Mouse (Mus musculus): ENCODE measurements at regions not wholly inside any gene's neighbourhood (a gene's known extent, or its start where the extent isn't known, plus 50 kb on each side); places are given as distances from the start of the nearest gene placed in this dataset.
A peak's percentile ranks its signal among the peaks of the same experiment; 100 is the strongest.

- ATAC-seq (ENCODE audit: low read depth) = no peak
- WGBS (ENCODE audit: insufficient replicate concordance) = 44% methylated on average over 2 of the region's 2 CpGs
Observed at GRCm38 (mm10) chr8:18536059-18536458, 442.0 kb downstream of the Defb40 start.

GRCm38 (mm10) chr8:18528120-18528519 is 449.9 kb downstream of the Defb40 start:
- H3K36me3 ChIP-seq (ENCODE audit: control insufficient read depth, insufficient read depth) = no peaks in the 10 kb centered on the region
- no peak overlapping the region for H3K9ac ChIP-seq (ENCODE audit: low read depth, low read length)
- no peaks in the 10 kb centered on the region for H3K27me3 ChIP-seq (ENCODE audit: control insufficient read depth, insufficient read depth, low read depth, low read length)
- no peaks in the 10 kb centered on the region for H3K4me1 ChIP-seq (ENCODE audit: control insufficient read depth, low read depth, low read length)
- no peak overlapping the region for H3K27ac ChIP-seq (ENCODE audit: low read length)
- no peaks in the 10 kb centered on the region for H3K9me3 ChIP-seq (replicated peaks; ENCODE audit: control insufficient read depth, low read length)
- ATAC-seq (ENCODE audit: low read depth) = no peak
- no peak overlapping the region for H3K4me3 ChIP-seq (ENCODE audit: low read depth, low read length)
- H3K4me2 ChIP-seq (ENCODE audit: low read depth, low read length) = no peak overlapping the region
- 76% methylated on average over 6 of the region's 6 CpGs for WGBS (ENCODE audit: insufficient replicate concordance)

More at GRCm38 (mm10) chr8:18536059-18536458, 442.0 kb downstream of the Defb40 start:
- Histone ChIP-seq H3K4me1 (ENCODE audit: control insufficient read depth, low read depth, low read length) (no peaks in the 10 kb centered on the region), H3K4me3 (ENCODE audit: low read depth, low read length) (no peak overlapping the region), H3K9ac (ENCODE audit: low read depth, low read length) (no peak overlapping the region), H3K27me3 (ENCODE audit: control insufficient read depth, insufficient read depth, low read depth, low read length) (no peaks in the 10 kb centered on the region), H3K27ac (ENCODE audit: low read length) (no peak overlapping the region), H3K9me3 (replicated peaks; ENCODE audit: control insufficient read depth, low read length) (no peaks in the 10 kb centered on the region; the same call in 1 of the 2 replicates), H3K4me2 (ENCODE audit: low read depth, low read length) (no peak overlapping the region), H3K36me3 (ENCODE audit: control insufficient read depth, insufficient read depth) (no peaks in the 10 kb centered on the region)

GRCm38 (mm10) chr8:18512409-18512808 is 465.6 kb downstream of the Defb40 start:
- Histone ChIP-seq H3K4me2 (ENCODE audit: low read depth, low read length) (no peak overlapping the region), H3K9me3 (replicated peaks; ENCODE audit: control insufficient read depth, low read length) (no peaks in the 10 kb centered on the region), H3K27me3 (ENCODE audit: control insufficient read depth, insufficient read depth, low read depth, low read length) (no peaks in the 10 kb centered on the region), H3K4me3 (ENCODE audit: low read depth, low read length) (no peak overlapping the region), H3K27ac (ENCODE audit: low read length) (no peak overlapping the region), H3K4me1 (ENCODE audit: control insufficient read depth, low read depth, low read length) (no peaks in the 10 kb centered on the region), H3K36me3 (ENCODE audit: control insufficient read depth, insufficient read depth) (no peaks in the 10 kb centered on the region), H3K9ac (ENCODE audit: low read depth, low read length) (no peak overlapping the region)
- 45% methylated on average over 2 of the region's 2 CpGs for WGBS (ENCODE audit: insufficient replicate concordance)
- no peak for ATAC-seq (ENCODE audit: low read depth)

GRCm38 (mm10) chr8:18506158-18507022 is 471.7 kb downstream of the Defb40 start:
- ATAC-seq (ENCODE audit: low read depth) = peak; percentile 21; the same call in 1 of the 2 replicates
- H3K4me3 ChIP-seq (ENCODE audit: low read depth, low read length) = no peak overlapping the region

GRCm38 (mm10) chr8:18490620-18491019 is 487.4 kb downstream of the Defb40 start:
- no peak overlapping the region for H3K9ac ChIP-seq (ENCODE audit: low read depth, low read length)
- H3K4me3 ChIP-seq (ENCODE audit: low read depth, low read length) = no peak overlapping the region
- H3K27ac ChIP-seq (ENCODE audit: low read length) = no peak overlapping the region
- H3K4me1 ChIP-seq (ENCODE audit: control insufficient read depth, low read depth, low read length) = no peaks in the 10 kb centered on the region
- no peaks in the 10 kb centered on the region for H3K27me3 ChIP-seq (ENCODE audit: control insufficient read depth, insufficient read depth, low read depth, low read length)
- no peak for ATAC-seq (ENCODE audit: low read depth)
- 67% methylated on average over 5 of the region's 5 CpGs for WGBS (ENCODE audit: insufficient replicate concordance)
- no peak overlapping the region for H3K4me2 ChIP-seq (ENCODE audit: low read depth, low read length)
- no peaks in the 10 kb centered on the region; the same call in 1 of the 2 replicates for H3K9me3 ChIP-seq (replicated peaks; ENCODE audit: control insufficient read depth, low read length)
- no peaks in the 10 kb centered on the region for H3K36me3 ChIP-seq (ENCODE audit: control insufficient read depth, insufficient read depth)

More at GRCm38 (mm10) chr8:18506158-18507022, 471.7 kb downstream of the Defb40 start:
- Histone ChIP-seq H3K9me3 (replicated peaks; ENCODE audit: control insufficient read depth, low read length) (no peaks in the 10 kb centered on the region), H3K9ac (ENCODE audit: low read depth, low read length) (no peak overlapping the region), H3K27ac (ENCODE audit: low read length) (no peak overlapping the region), H3K27me3 (ENCODE audit: control insufficient read depth, insufficient read depth, low read depth, low read length) (no peaks in the 10 kb centered on the region), H3K36me3 (ENCODE audit: control insufficient read depth, insufficient read depth) (no peaks in the 10 kb centered on the region), H3K4me1 (ENCODE audit: control insufficient read depth, low read depth, low read length) (no peaks in the 10 kb centered on the region), H3K4me2 (ENCODE audit: low read depth, low read length) (no peak overlapping the region)
- WGBS (ENCODE audit: insufficient replicate concordance) = 53% methylated on average over 13 of the region's 13 CpGs

GRCm38 (mm10) chr8:18480081-18480480 is 498.0 kb downstream of the Defb40 start:
- ATAC-seq (ENCODE audit: low read depth) = no peak
- Histone ChIP-seq H3K4me1 (ENCODE audit: control insufficient read depth, low read depth, low read length) (no peaks in the 10 kb centered on the region), H3K4me2 (ENCODE audit: low read depth, low read length) (no peak overlapping the region), H3K36me3 (ENCODE audit: control insufficient read depth, insufficient read depth) (no peaks in the 10 kb centered on the region), H3K9me3 (replicated peaks; ENCODE audit: control insufficient read depth, low read length) (no peaks in the 10 kb centered on the region), H3K4me3 (ENCODE audit: low read depth, low read length) (no peak overlapping the region), H3K27ac (ENCODE audit: low read length) (no peak overlapping the region), H3K27me3 (ENCODE audit: control insufficient read depth, insufficient read depth, low read depth, low read length) (no peaks in the 10 kb centered on the region), H3K9ac (ENCODE audit: low read depth, low read length) (no peak overlapping the region)
- 57% methylated on average over 3 of the region's 3 CpGs for WGBS (ENCODE audit: insufficient replicate concordance)

- no peak overlapping the region for H3K9ac ChIP-seq (ENCODE audit: low read depth, low read length)
- no peak overlapping the region for H3K4me3 ChIP-seq (ENCODE audit: low read depth, low read length)
- no peaks in the 10 kb centered on the region for H3K36me3 ChIP-seq (ENCODE audit: control insufficient read depth, insufficient read depth)
- no peak overlapping the region for H3K4me2 ChIP-seq (ENCODE audit: low read depth, low read length)
- ATAC-seq (ENCODE audit: low read depth) = no peak
- H3K9me3 ChIP-seq (replicated peaks; ENCODE audit: control insufficient read depth, low read length) = no peaks in the 10 kb centered on the region
- 63% methylated on average over 4 of the region's 4 CpGs for WGBS (ENCODE audit: insufficient replicate concordance)
- H3K27ac ChIP-seq (ENCODE audit: low read length) = no peak overlapping the region
- no peaks in the 10 kb centered on the region for H3K27me3 ChIP-seq (ENCODE audit: control insufficient read depth, insufficient read depth, low read depth, low read length)
- no peaks in the 10 kb centered on the region for H3K4me1 ChIP-seq (ENCODE audit: control insufficient read depth, low read depth, low read length)
Observed at GRCm38 (mm10) chr8:18478166-18478565, 499.9 kb downstream of the Defb40 start.

- no peak for ATAC-seq (ENCODE audit: low read depth)
- H3K4me1 ChIP-seq (ENCODE audit: control insufficient read depth, low read depth, low read length) = no peaks in the 10 kb centered on the region
- H3K27ac ChIP-seq (ENCODE audit: low read length) = no peak overlapping the region
- H3K4me2 ChIP-seq (ENCODE audit: low read depth, low read length) = no peak overlapping the region
- 57% methylated on average over 7 of the region's 7 CpGs for WGBS (ENCODE audit: insufficient replicate concordance)
- no peak overlapping the region for H3K4me3 ChIP-seq (ENCODE audit: low read depth, low read length)
- H3K27me3 ChIP-seq (ENCODE audit: control insufficient read depth, insufficient read depth, low read depth, low read length) = no peaks in the 10 kb centered on the region
- H3K36me3 ChIP-seq (ENCODE audit: control insufficient read depth, insufficient read depth) = no peaks in the 10 kb centered on the region
- H3K9ac ChIP-seq (ENCODE audit: low read depth, low read length) = no peak overlapping the region
- H3K9me3 ChIP-seq (replicated peaks; ENCODE audit: control insufficient read depth, low read length) = no peaks in the 10 kb centered on the region; the same call in 1 of the 2 replicates
Observed at GRCm38 (mm10) chr8:18467511-18467910, 510.5 kb downstream of the Defb40 start.

GRCm38 (mm10) chr8:18460609-18461008 is 517.4 kb downstream of the Defb40 start:
- H3K36me3 ChIP-seq (ENCODE audit: control insufficient read depth, insufficient read depth) = no peaks in the 10 kb centered on the region
- ATAC-seq (ENCODE audit: low read depth) = no peak
- H3K4me2 ChIP-seq (ENCODE audit: low read depth, low read length) = no peak overlapping the region
- H3K9ac ChIP-seq (ENCODE audit: low read depth, low read length) = no peak overlapping the region
- H3K4me3 ChIP-seq (ENCODE audit: low read depth, low read length) = no peak overlapping the region
- H3K9me3 ChIP-seq (replicated peaks; ENCODE audit: control insufficient read depth, low read length) = no peaks in the 10 kb centered on the region
- H3K4me1 ChIP-seq (ENCODE audit: control insufficient read depth, low read depth, low read length) = no peaks in the 10 kb centered on the region
- no peaks in the 10 kb centered on the region for H3K27me3 ChIP-seq (ENCODE audit: control insufficient read depth, insufficient read depth, low read depth, low read length)
- 48% methylated on average over 4 of the region's 4 CpGs for WGBS (ENCODE audit: insufficient replicate concordance)
- H3K27ac ChIP-seq (ENCODE audit: low read length) = no peak overlapping the region

All from liver, embryonic 16.5 days (tissue).